Mouse (Mus musculus) CH12F3 (cell line): Measurements from ENCODE around the gene B4galt3.

Source experiments
- in situ Hi-C: fragments of 300-500 bp; cut with MboI; formaldehyde crosslinking; loops from 2 replicates; pipeline ENCODE4 v1.14.3; 2020; ENCODE audit warnings: low sequenced_read_pairs

B4galt3 gene

DNA sequence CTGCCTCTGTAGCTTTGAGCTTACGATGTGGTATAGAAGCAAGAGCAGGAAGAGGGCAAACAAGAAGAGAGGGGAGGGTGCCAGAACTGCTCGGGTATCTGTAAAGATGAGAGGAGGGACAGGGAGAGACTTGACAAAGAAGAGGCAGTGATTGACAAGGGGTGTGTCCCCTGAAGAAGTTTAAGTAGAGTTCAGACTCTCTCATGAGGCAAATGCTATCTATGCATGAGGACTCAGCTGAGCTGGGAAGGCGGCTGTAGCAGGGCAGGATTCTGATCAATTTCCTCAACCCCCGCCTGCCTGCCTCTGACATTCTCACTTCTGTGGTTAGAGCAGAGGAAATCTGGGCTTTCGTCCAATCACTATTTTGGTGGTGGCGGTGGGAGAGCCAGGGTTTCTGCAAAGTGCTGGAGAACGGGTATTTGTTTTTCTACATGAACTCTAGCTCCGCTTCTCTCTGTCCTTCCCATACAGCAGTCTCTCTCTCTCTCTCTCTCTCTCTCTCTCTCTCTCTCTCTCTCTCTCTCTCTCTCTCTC, 7.5 kb upstream of the B4galt3 start:
- in situ Hi-C loops, result no loop called here

DNA sequence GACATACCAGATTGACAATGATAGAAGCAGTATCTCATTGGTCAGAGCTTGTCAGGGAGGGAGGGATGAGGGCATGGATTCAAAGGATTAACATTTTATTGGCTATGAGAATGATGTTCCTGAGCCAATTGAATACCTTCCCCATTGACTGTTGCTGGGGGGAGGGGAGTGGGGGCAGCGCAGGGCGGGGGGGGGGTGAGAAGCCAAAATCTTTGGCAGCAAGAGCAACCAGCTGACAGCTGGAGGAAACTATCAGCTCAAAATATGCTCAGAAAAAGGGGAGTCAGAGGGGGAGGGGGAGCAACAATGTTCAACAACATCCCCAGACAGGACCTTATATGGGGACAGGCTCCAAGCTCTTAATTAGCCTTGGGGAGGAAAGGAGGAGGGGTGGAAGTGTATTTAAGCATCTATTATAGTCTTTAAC, 6.9 kb upstream of the B4galt3 start:
- in situ Hi-C loops, result no loop called here

GRCm38 (mm10) chr1:171263666-171264461, 6.3 kb upstream of the B4galt3 start:
- in situ Hi-C loops, result no loop called here

DNA sequence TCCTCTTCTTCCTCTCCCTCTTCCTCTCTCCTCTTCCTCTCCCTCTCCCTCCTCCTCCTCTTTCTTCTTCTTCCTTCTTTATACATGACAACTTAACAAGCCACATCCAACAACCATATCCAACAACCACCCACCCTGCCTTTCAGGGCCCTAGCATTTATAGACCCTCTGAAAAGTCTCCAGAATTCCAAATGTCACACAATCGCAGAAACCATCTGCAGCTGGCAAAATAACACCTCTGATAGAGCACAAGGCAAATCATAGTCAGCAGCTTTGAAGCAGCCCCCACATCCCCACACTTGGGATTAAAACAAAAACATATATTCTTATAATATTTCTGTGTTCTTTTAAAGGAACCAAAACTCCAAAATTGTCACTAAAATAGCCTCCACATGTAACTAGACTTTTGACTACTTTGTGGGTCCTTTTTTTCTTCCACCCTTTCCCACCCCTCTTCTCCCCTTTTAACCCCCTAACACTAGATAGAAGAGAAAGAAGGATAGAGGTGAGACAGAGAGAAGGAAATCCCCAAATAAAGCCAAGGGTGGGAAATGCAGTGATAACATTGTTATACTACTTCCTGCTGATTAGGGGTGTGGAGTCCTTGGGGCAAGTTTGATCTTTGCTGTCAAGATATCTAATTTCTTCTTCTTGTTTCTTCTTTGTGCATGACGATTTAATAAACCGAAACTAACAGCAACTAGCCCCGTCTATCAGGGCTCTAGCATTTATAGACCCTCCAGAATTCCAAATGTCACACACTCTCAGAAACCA, 4.0 kb upstream of the B4galt3 start:
- in situ Hi-C loops, result no loop called here

DNA sequence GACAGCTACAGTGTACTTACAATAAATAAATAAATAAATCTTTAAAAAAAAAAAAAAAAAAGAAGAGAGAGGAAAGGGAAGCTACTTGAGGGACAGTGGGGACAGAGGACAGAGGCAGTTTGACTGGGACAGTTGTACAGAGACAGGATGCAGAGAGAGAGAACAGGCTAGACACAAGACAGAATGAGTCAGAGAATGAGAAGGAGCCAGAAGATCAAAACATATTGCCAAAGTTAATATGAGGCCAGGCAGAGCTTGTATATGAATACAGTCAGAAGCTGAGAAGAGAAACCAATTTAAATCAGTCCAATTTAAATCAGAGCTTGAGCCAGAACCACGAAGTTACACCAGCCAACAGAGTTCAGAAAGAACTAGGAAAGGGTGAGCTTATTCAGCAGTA, 1.8 kb upstream of the B4galt3 start:
- in situ Hi-C loops, result no loop called here

GRCm38 (mm10) chr1:171270573-171270900, 409 bp downstream of the B4galt3 start:
- in situ Hi-C loops, result no loop called here

DNA sequence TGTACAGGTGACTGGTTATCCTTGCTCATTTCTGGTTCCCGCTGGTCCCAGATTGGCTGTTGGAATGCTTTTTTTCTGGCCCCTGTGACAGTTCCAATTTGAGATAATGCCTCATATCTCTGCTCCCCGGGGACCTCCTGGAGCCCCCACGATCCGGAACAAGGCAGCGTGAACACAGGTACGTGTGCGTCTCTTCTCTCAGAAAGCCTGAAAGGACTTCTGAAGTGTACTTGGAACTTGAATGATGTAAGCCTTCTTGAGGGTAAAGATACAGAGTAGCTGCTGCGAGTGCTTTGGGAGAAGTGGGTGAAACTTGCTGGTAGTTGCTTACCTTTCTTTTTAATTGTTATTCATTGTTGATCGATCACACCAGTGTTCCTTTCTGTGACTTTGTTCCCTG, 1.1 kb downstream of the B4galt3 start:
- in situ Hi-C loops, result no loop called here

DNA sequence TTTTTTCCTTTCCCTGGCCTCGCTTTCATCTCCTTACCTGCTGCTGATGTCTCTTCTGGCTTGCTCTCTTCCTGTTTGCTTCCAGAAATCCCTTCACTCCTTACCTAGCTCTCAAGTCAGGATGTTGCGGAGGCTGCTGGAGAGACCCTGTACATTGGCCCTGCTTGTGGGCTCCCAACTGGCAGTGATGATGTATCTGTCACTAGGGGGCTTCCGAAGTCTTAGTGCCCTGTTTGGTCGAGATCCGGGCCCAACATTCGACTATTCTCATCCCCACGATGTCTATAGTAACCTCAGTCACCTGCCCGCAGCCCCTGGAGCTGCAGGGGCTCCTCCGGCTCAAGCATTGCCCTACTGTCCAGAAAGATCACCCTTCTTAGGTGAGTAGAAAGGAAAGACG, 1.5 kb downstream of the B4galt3 start:
- in situ Hi-C loops, result no loop called here

GRCm38 (mm10) chr1:171272086-171272485, 2.0 kb downstream of the B4galt3 start:
- in situ Hi-C loops, result no loop called here

DNA sequence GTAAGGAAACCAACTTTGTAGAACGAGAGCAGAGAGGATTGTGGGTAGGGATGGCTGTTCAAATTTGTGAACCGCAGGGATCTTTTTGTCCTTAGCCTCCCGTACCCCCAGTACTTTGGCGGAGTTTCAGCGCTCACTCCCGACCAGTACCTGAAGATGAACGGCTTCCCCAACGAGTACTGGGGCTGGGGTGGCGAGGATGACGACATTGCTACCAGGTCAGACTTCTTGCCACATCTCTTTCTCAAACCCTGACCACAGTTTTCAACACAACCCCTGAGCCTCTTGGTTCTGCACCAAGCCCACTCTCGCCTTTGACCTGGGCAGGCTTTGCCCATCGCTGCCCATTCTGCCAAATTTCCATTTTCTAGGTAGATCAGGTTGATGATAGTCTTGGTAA, 4.0 kb downstream of the B4galt3 start:
- in situ Hi-C loops, result no loop called here

GRCm38 (mm10) chr1:171275144-171275734, 5.1 kb downstream of the B4galt3 start:
- in situ Hi-C loops, result no loop called here

DNA sequence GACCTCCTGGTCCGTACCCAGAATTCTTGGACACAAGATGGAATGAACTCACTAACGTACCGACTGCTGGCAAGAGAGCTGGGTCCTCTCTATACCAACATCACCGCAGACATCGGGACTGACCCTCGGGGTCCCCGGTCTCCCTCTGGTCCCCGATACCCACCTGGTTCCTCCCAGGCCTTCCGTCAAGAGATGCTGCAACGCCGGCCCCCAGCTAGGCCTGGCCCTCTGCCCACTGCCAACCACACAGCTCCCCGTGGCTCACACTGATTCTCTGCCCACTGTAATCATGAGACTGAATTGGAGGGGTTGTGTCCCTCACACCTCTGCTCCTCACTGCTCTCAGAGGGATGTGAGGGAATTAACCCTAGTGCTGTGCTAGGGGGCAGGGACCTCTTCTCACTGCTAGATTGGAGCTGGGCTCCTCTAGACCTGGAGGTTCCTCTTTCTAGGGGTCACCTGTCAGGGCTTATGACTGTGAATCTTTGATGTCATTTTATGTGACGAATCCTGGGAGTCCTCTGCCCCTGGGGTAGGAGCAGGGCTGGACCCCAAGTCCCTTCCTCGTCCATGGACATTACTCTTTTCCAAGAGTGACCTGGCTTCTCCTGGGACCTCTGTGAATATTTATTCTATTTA, 6.1 kb downstream of the B4galt3 start:
- in situ Hi-C loops, result no loop called here

DNA sequence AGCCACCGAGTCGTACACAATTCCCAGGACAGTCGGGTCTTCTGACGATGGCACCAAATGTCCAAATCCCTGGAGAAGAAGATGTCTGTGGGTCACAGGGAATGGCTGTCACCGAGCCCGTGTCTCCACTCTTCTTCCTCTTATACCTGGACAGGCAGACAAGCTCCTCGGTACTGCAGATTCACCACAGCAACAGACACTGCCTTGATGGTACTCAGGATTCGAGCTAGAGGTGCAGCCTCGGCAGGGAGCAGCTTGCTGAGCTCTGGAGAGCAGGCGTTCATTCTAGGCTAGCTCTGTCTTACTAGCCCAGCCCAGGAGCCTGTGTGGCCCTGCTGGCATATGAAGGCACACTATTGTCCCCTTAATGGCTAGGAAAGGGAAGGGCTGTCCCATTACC, 7.6 kb downstream of the B4galt3 start:
- in situ Hi-C loops, result no loop called here

DNA sequence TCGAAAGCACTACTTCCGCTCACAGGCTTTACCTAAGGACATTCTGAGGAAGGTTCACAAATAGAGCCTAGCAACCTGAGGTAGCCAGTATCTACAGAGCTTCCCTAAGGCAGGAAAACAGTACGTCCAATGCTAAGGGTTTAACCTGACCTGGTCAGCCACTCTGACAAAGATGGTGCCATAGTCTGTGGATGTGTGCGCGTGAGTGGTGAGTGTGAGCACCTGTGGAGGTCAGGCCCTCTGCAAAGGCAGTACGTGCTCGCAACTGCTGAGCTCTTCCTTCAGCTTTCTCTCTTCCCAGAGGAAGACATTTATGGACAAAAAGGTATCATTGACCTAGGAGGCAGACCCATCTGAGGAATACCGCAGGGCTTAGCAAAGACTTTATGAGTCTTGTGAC, 8.3 kb downstream of the B4galt3 start:
- in situ Hi-C loops, result no loop called here

GRCm38 (mm10) chr1:171279012-171279705, 9.0 kb downstream of the B4galt3 start:
- in situ Hi-C loops, result no loop called here

- in situ Hi-C loops, result no loop called here
Measured at GRCm38 (mm10) chr1:171279721-171280120, 9.6 kb downstream of the B4galt3 start.

GRCm38 (mm10) chr1:171280250-171280915, 10.3 kb downstream of the B4galt3 start:
- in situ Hi-C loops, result no loop called here

DNA sequence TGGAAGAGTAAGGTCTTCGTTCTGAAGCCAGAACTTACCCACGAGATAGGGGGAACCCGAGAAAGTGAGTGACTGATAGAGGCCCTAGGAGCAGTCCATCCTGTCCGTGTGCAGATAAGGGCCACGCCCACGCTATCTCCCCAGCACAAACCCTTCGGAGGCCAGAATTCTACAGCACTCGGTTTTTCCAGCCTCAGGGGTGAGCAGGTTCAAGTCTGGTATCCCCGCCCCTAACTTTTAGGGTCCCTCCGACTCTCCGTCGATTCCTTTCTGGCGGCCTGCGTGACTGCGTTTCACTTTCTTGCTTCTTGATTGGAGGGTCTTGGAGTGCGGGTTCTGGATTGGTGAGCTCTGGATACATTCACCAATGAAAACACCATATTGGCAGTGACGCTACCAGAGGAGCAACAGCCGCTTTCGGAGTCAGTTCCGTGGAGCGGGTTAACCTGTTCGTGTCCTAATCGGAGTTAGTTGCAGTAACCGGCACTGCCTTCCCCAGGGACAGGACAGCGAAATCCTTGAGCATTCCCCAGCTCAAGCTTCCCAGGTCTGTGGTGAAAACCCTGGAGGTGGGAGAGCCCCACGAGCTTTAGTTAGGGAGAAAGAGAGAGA, 10.9 kb downstream of the B4galt3 start, which contains the start of gene Ppox:
Ppox (minus strand) TSS at position 271 of the 612 bp plus-strand sequence.
- in situ Hi-C loops, result no loop called here

DNA sequence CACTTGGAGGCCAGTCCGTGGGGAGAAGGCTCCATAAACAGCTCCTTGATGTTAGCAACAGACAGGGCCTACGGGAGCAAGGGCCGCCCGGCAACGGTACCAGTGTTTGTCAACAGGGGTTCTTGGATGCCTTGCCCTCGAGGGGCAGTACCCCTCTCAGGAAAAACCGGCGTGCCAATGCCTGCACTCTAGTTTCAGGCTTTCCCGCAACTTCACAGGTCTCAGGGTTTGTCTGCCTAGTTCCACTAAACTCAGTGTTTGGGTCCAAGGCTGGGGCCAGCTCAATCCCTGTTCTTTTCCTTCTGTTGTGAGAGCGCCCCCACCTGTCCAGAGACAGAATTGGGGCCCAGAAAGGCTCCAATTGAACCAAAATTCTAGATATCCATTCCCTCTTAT, 11.4 kb downstream of the B4galt3 start:
- in situ Hi-C loops, result no loop called here
